In the genomic region with DNA sequence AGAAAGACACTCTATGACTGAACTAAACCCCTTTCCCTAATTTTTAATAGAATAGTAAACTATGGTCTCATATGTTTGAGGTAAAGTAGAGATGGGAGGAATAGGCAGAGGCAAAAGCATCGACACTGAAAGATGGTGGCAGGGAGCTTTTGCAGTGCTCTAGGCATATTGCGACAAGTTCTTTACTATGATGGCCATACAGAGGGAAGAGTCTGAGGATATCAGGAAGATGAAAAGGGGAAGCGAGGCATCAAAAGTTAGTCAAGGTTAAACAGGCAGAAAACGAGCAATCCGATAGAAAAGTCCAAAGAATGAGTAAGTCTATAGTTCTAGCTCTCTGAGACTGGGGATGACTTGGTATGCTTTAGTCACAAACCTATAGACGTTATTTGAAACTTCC, we compare ENCODE assay signal across 18 mouse cellular contexts. TPM values are rescaled to one million over a fixed set of nuclear protein-coding genes. Genes with fewer than 3 reads are reported as not detected.
"Had no signal": no experiment of that assay in that cellular context is flagged by ENCODE, and none has a peak within 500 bp of the region (broad histone marks: within the 10 kb centered on the region; RNA-seq: fewer than 3 reads in every experiment).

No protein-coding gene starts in this region.

- ATAC-seq: liver, embryonic 12.5 days had no signal

- DNase-seq: kidney, postnatal 25 days; layer of hippocampus, adult 9-11 months; liver; lung, adult 2 months; midbrain, embryonic 14.5 days; thymus, adult 18-20 months; thymus, postnatal 36 days had no signal

- H3K9me3 ChIP-seq: limb, embryonic 10.5 days; limb, embryonic 13.5 days; liver, embryonic 12.5 days; liver, embryonic 15.5 days had no signal

- H3K4me3 ChIP-seq: layer of hippocampus, adult 2 months; limb, embryonic 10.5 days; limb, embryonic 13.5 days; liver, embryonic 12.5 days; liver, embryonic 15.5 days had no signal

- H3K27me3 ChIP-seq: limb, embryonic 13.5 days; liver, embryonic 12.5 days; liver, embryonic 15.5 days had no signal

- H3K4me2 ChIP-seq: limb, embryonic 13.5 days; liver, embryonic 12.5 days; liver, embryonic 15.5 days; midbrain, embryonic 11.5 days had no signal

- H3K36me3 ChIP-seq: limb, embryonic 10.5 days; limb, embryonic 13.5 days; liver, embryonic 12.5 days; liver, embryonic 15.5 days had no signal

- H3K27ac ChIP-seq: kidney, postnatal 0 days; layer of hippocampus, adult 2 months; limb, embryonic 10.5 days; limb, embryonic 13.5 days; liver, embryonic 12.5 days; liver, embryonic 15.5 days; macrophage had no signal

- H3K9ac ChIP-seq: limb, embryonic 13.5 days; liver, embryonic 12.5 days; liver, embryonic 15.5 days had no signal

- H3K4me1 ChIP-seq: limb, embryonic 10.5 days; limb, embryonic 13.5 days; liver, embryonic 12.5 days had no signal

RNA-seq across cellular contexts. Expression of a gene that starts 27.9 kb away (rescaled TPM):
- total RNA-seq: megakaryocyte-erythroid progenitor cell, adult 5-6 weeks had no signal
- polyA plus RNA-seq: limb, embryonic 10.5 days; macrophage; midbrain, embryonic 11.5 days; neural tube, embryonic 11.5 days; spleen, adult 2 months had no signal
